Mouse (Mus musculus): ENCODE data around the gene Parp6. TPM values are rescaled to one million over a fixed set of nuclear protein-coding genes. Genes with fewer than 3 reads are reported as not detected.

Parp6 gene
- polyA plus RNA-seq, 1 experiment from 2014 or later, result 153 TPM

DNA sequence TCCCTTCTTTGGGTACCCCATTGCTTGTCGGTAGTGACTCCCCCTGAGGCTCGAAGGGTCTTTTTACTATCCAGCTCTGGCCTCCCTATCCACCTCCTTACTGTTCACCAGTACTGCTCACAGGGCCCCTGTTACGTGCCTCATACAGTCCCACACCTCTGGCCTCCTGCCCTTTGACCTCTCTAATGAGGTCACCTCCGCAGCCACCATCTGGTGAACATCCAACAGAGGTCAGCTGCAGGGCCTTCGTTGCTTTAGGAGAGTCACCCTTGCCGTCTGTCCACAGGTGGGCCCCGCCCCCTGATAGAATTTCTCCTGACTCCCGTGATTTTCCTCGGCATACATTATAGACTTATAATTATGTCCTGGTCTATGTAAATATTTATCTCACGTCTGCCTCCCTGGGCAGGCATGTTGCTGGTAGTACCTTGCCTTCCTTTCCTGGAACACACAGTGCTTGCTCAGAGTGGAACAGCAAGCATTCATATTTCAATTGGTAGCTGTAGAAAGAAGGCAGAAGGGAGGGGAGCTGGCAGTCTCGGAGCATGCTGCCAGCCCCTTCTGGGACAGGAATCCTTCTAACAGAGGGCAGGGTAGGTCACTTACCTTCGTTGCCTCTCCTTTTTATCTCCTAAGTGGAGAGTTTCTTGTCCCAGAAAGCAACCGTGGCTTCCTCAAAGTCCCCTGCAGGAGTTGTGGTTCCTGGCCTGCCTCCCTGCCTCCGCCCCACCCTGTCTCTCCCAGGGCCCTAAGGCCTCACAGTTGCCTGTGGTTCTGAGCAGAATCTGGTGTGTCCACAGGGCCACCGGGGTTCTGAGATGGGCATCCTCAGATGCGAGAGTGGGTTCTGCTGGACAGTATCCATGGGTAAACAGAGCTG lies 77.7 kb downstream of the Parp6 start:
- no peak overlapping the region for H3K4me3 ChIP-seq
- 60% methylated on average over 16 of the region's 16 CpGs for WGBS
- H3K9ac ChIP-seq, result no peak overlapping the region
- H3K4me1 ChIP-seq, result peaks cover 9% of the 10 kb centered on the region
- H3K4me2 ChIP-seq (replicated peaks), result no peak overlapping the region
- H3K9me3 ChIP-seq, result no peaks in the 10 kb centered on the region
- no peak for ATAC-seq (ENCODE audit: low FRiP score, low read depth)
- 0 out of 2 replicates have a peak, but pooled peaks cover 2% of the 10 kb centered on the region for H3K27me3 ChIP-seq (replicated peaks)
- no peak overlapping the region for H3K27ac ChIP-seq
- no peaks in the 10 kb centered on the region for H3K36me3 ChIP-seq

DNA sequence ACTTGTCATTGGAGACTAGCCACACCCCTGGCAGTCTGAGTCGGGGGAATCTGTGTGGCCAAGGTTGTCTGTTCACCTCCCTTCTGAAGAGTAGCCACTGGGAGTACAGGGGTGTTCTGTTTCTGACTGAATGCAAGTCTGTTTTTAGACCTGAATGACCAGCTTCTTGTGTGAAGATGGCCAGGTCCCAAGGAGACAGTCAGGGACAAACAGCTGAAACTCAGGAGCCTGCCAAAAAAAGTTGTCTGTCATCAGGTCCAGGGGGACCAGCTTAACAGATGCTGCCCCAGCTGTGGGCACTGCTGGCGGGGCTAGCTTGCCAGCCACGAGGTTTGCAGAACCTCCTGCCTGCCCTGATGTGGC lies 78.3 kb downstream of the Parp6 start:
- H3K4me1 ChIP-seq, result peaks cover 9% of the 10 kb centered on the region
- ATAC-seq (ENCODE audit: low FRiP score, low read depth), result no peak
- no peak overlapping the region for H3K4me3 ChIP-seq
- H3K27ac ChIP-seq, result no peak overlapping the region
- H3K4me2 ChIP-seq (replicated peaks), result no peak overlapping the region
- H3K27me3 ChIP-seq (replicated peaks), result 0 out of 2 replicates have a peak, but pooled peaks cover 2% of the 10 kb centered on the region
- 43% methylated on average over 3 of the region's 3 CpGs for WGBS
- H3K9ac ChIP-seq, result no peak overlapping the region
- H3K36me3 ChIP-seq, result no peaks in the 10 kb centered on the region
- no peaks in the 10 kb centered on the region for H3K9me3 ChIP-seq

DNA sequence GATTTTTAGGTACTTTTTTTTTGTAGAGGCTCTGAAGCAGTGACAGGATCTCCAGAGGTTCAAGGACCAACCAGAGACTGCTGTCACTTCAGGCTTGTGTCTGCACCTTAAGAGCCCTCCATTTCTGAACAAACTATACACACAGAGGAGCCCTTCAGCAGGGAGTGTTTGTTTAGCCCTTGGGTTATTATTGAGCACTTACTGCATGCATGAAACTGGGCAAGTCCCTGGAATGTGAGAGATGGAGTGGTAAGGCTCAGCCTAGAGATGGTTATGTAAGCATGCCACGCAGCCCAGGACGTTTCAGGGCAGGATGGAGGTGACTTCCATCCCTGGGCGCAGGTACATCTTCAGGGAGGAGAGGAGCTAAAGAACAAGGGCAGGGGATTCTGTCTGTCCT lies 79.3 kb downstream of the Parp6 start:
- Histone ChIP-seq H3K4me2 (replicated peaks) (no peak overlapping the region), H3K9ac (no peak overlapping the region), H3K27me3 (replicated peaks) (0 out of 2 replicates have a peak, but pooled peaks cover 2% of the 10 kb centered on the region), H3K4me3 (no peak overlapping the region), H3K4me1 (peaks cover 9% of the 10 kb centered on the region), H3K27ac (no peak overlapping the region), H3K36me3 (no peaks in the 10 kb centered on the region), H3K9me3 (no peaks in the 10 kb centered on the region)
- 89% methylated on average over 3 of the region's 3 CpGs for WGBS
- ATAC-seq (ENCODE audit: low FRiP score, low read depth), result no peak

Other genes with a start within 250 kb of the Parp6 start
- 27.1 and 32.6 TPM in 2 replicates for gene Arih1, start 130.7 kb upstream of the Parp6 start, polyA plus RNA-seq (2016; fragmentation: Nextera tagmentation; extraction: Ambion mirVana)
- 49.0 and 53.0 TPM in 2 replicates for gene Hexa, start 77.7 kb upstream of the Parp6 start, polyA plus RNA-seq (2016; fragmentation: Nextera tagmentation; extraction: Ambion mirVana)
- 0.18 TPM in 1 of 2 replicates, not detected in the other for gene Tmem202, start 77.4 kb upstream of the Parp6 start, polyA plus RNA-seq (2016; fragmentation: Nextera tagmentation; extraction: Ambion mirVana)
- 16.5 and 17.0 TPM in 2 replicates for gene Celf6, start 39.4 kb upstream of the Parp6 start, polyA plus RNA-seq (2016; fragmentation: Nextera tagmentation; extraction: Ambion mirVana)
- 1,532 and 1,641 TPM in 2 replicates for gene Pkm, start 39.1 kb downstream of the Parp6 start, polyA plus RNA-seq (2016; fragmentation: Nextera tagmentation; extraction: Ambion mirVana)
- 0.56 and 0.73 TPM in 2 replicates for gene Gramd2, start 62.9 kb downstream of the Parp6 start, polyA plus RNA-seq (2016; fragmentation: Nextera tagmentation; extraction: Ambion mirVana)
- gene Senp8, start 133.4 kb downstream of the Parp6 start, polyA plus RNA-seq (2016; fragmentation: Nextera tagmentation; extraction: Ambion mirVana), result 16.5 and 17.7 TPM in 2 replicates
- gene Myo9a, start 133.6 kb downstream of the Parp6 start, polyA plus RNA-seq (2016; fragmentation: Nextera tagmentation; extraction: Ambion mirVana), result 20.8 and 21.6 TPM in 2 replicates

Data from neural tube, embryonic 12.5 days (tissue).